Mouse (Mus musculus) CH12.LX (cell line): Measurements from ENCODE around the gene Tsks.

Experiments
- CTCF ChIP-seq, 2 experiments: IDR thresholded peaks in 1 of 2; conservative IDR thresholded peaks in 1 of 2; 2 replicates each; pipeline ENCODE4 v1.5.1; 2011 to 2012; ENCODE audit warnings: low read depth in 2 of 2, low read length in 2 of 2, improper control_type of control experiment in 1 of 2, inconsistent platforms in 1 of 2, mild to moderate bottlenecking in 1 of 2, moderate library complexity in 1 of 2
- HCFC1 ChIP-seq: IDR thresholded peaks from 2 replicates; pipeline ENCODE4 v1.6.1; 2012; ENCODE audit warnings: low read depth, mild to moderate bottlenecking, inconsistent platforms, low read length, improper control_type of control experiment
- POLR2A ChIP-seq: IDR thresholded peaks from 2 replicates; pipeline ENCODE4 v1.6.1; 2011; ENCODE audit warnings: low read depth, mild to moderate bottlenecking, improper control_type of control experiment, low read length
- SIN3A ChIP-seq: IDR thresholded peaks from 2 replicates; pipeline ENCODE4 v1.6.1; 2012; ENCODE audit warnings: low read length, improper control_type of control experiment, inconsistent platforms

- no peak for TF ChIP-seq CTCF (conservative IDR thresholded peaks at IDR 0.05 in 1 of 2, IDR thresholded peaks at IDR 0.05 in 1 of 2; ENCODE audit: low read depth in 2 of 2, low read length in 2 of 2)
- TF ChIP-seq POLR2A: no peak
- no peak for TF ChIP-seq SIN3A
- no peak for TF ChIP-seq HCFC1
Observed at GRCm38 (mm10) chr7:44949922-44950321, 6.9 kb downstream of the Tsks start.
